Mouse (Mus musculus) CH12.LX (cell line): ENCODE results near the gene Pdzd2. TPM values are rescaled to one million over a fixed set of nuclear protein-coding genes. Genes with fewer than 3 reads are reported as not detected.

Experiments
- DNase-seq: peaks from one replicate; pipeline ENCODE4 v3.0.0-alpha.2; 2013; ENCODE audit errors: extremely low read depth
- H3K27ac ChIP-seq: 2 replicates; pipeline ENCODE4 v1.5.1; 2012; ENCODE audit warnings: low read depth, mild to moderate bottlenecking, control low read depth, moderate library complexity; ENCODE audit not compliant: insufficient read depth
- H3K27me3 ChIP-seq: replicated peaks from 2 replicates; pipeline ENCODE3; 2012; ENCODE audit warnings: inconsistent platforms
- H3K36me3 ChIP-seq, 2 experiments: replicated peaks in 1 of 2; 2 replicates each; pipeline versions ENCODE3 to v1.6.1; 2012; ENCODE audit warnings: inconsistent platforms in 1 of 2, low read length in 1 of 2, mild to moderate bottlenecking in 1 of 2, mixed read lengths in 1 of 2, moderate library complexity in 1 of 2; ENCODE audit not compliant: control insufficient read depth in 1 of 2, insufficient read depth in 1 of 2
- H3K4me1 ChIP-seq, 2 experiments: 2 replicates each; pipeline ENCODE4 v1.6.1; 2012; ENCODE audit warnings: inconsistent platforms in 1 of 2, moderate library complexity in 1 of 2; ENCODE audit not compliant: insufficient read depth in 2 of 2, control insufficient read depth in 1 of 2
- H3K4me2 ChIP-seq: 2 replicates; pipeline ENCODE4 v1.6.1; 2012; ENCODE audit warnings: low read depth, mild to moderate bottlenecking, control low read depth; ENCODE audit not compliant: poor library complexity, insufficient read depth, severe bottlenecking
- H3K4me3 ChIP-seq, 3 experiments: fragments of 150-350 bp in 1 of 3; sonication (generic) in 1 of 3; replicated peaks in 1 of 3; 2 replicates each; pipeline versions ENCODE3 to v1.5.1; 2011 to 2012; ENCODE audit warnings: low read depth in 2 of 3, low read length in 2 of 3, mild to moderate bottlenecking in 2 of 3, moderate library complexity in 2 of 3, control low read depth in 1 of 3, improper control_type of control experiment in 1 of 3, inconsistent platforms in 1 of 3, mixed read lengths in 1 of 3; ENCODE audit not compliant: poor library complexity in 1 of 3
- H3K79me2 ChIP-seq: replicated peaks from 2 replicates; pipeline ENCODE4 v1.6.1; 2012; ENCODE audit warnings: mild to moderate bottlenecking, moderate library complexity; ENCODE audit not compliant: control insufficient read depth, poor library complexity, insufficient read depth, severe bottlenecking; ENCODE audit errors: extremely low read depth
- H3K9ac ChIP-seq: 2 replicates; pipeline ENCODE4 v1.6.1; 2012; ENCODE audit warnings: low read depth, mild to moderate bottlenecking, control low read depth, moderate library complexity; ENCODE audit not compliant: insufficient read depth
- H3K9me3 ChIP-seq: replicated peaks from 2 replicates; pipeline ENCODE3; 2012; ENCODE audit warnings: low read length, inconsistent platforms, mixed read lengths
- CHD2 ChIP-seq: IDR thresholded peaks from 2 replicates; pipeline ENCODE4 v1.6.1; 2011; ENCODE audit warnings: low read length, improper control_type of control experiment
- CTCF ChIP-seq, 2 experiments: IDR thresholded peaks in 1 of 2; conservative IDR thresholded peaks in 1 of 2; 2 replicates each; pipeline ENCODE4 v1.5.1; 2011 to 2012; ENCODE audit warnings: low read depth in 2 of 2, low read length in 2 of 2, improper control_type of control experiment in 1 of 2, inconsistent platforms in 1 of 2, mild to moderate bottlenecking in 1 of 2, moderate library complexity in 1 of 2
- E2F4 ChIP-seq: IDR thresholded peaks from 2 replicates; pipeline ENCODE4 v1.6.1; 2011; ENCODE audit warnings: low read depth, low read length, improper control_type of control experiment; ENCODE audit not compliant: insufficient replicate concordance
- EP300 ChIP-seq: IDR thresholded peaks from 2 replicates; pipeline ENCODE4 v1.6.1; 2011; ENCODE audit warnings: low read length, improper control_type of control experiment
- ETS1 ChIP-seq: conservative IDR thresholded peaks from 2 replicates; pipeline ENCODE4 v1.6.1; 2012; ENCODE audit warnings: low read depth, mild to moderate bottlenecking, inconsistent platforms, low read length, improper control_type of control experiment, moderate library complexity
- GABPA ChIP-seq: IDR thresholded peaks from 2 replicates; pipeline ENCODE4 v1.6.1; 2012; ENCODE audit warnings: low read depth, low read length, improper control_type of control experiment, inconsistent platforms; ENCODE audit not compliant: insufficient replicate concordance
- HCFC1 ChIP-seq: IDR thresholded peaks from 2 replicates; pipeline ENCODE4 v1.6.1; 2012; ENCODE audit warnings: low read depth, mild to moderate bottlenecking, inconsistent platforms, low read length, improper control_type of control experiment
- IRF4 ChIP-seq: IDR thresholded peaks from 2 replicates; pipeline ENCODE4 v1.6.1; 2014; ENCODE audit warnings: low read depth, mild to moderate bottlenecking, inconsistent platforms, low read length, improper control_type of control experiment
- JUND ChIP-seq: conservative IDR thresholded peaks from 2 replicates; pipeline ENCODE4 v1.6.1; 2011; ENCODE audit warnings: low read depth, low read length, improper control_type of control experiment
- MAX ChIP-seq: IDR thresholded peaks from 2 replicates; pipeline ENCODE4 v1.6.1; 2011; ENCODE audit warnings: low read length, improper control_type of control experiment
- MEF2A ChIP-seq: IDR thresholded peaks from 2 replicates; pipeline ENCODE4 v1.6.1; 2014; ENCODE audit warnings: low read depth, mild to moderate bottlenecking, inconsistent platforms, low read length, improper control_type of control experiment, borderline replicate concordance
- MXI1 ChIP-seq: IDR thresholded peaks from 2 replicates; pipeline ENCODE4 v1.6.1; 2011; ENCODE audit warnings: mild to moderate bottlenecking, low read depth, low read length, improper control_type of control experiment
- MYC ChIP-seq: IDR thresholded peaks from 2 replicates; pipeline ENCODE4 v1.6.1; 2011; ENCODE audit warnings: low read depth, mild to moderate bottlenecking, improper control_type of control experiment, low read length
- NELFE ChIP-seq: IDR thresholded peaks from 2 replicates; pipeline ENCODE4 v1.6.1; 2011; ENCODE audit warnings: low read depth, low read length, improper control_type of control experiment
- NRF1 ChIP-seq: IDR thresholded peaks from 2 replicates; pipeline ENCODE4 v1.6.1; 2014; ENCODE audit warnings: low read depth, mild to moderate bottlenecking, inconsistent platforms, low read length, improper control_type of control experiment, moderate library complexity
- PAX5 ChIP-seq: IDR thresholded peaks from 2 replicates; pipeline ENCODE4 v1.6.1; 2012; ENCODE audit warnings: low read length, inconsistent platforms, mixed read lengths
- POLR2A ChIP-seq: IDR thresholded peaks from 2 replicates; pipeline ENCODE4 v1.6.1; 2011; ENCODE audit warnings: low read depth, mild to moderate bottlenecking, improper control_type of control experiment, low read length
- POLR2AphosphoS2 ChIP-seq: IDR thresholded peaks from 2 replicates; pipeline ENCODE4 v1.6.1; 2011; ENCODE audit warnings: low read depth, low read length, improper control_type of control experiment
- RAD21 ChIP-seq: IDR thresholded peaks from 2 replicates; pipeline ENCODE4 v1.6.1; 2011; ENCODE audit warnings: low read depth, mild to moderate bottlenecking, low read length, improper control_type of control experiment, moderate library complexity
- RCOR1 ChIP-seq: conservative IDR thresholded peaks from 2 replicates; pipeline ENCODE4 v1.6.1; 2012; ENCODE audit warnings: low read depth, mild to moderate bottlenecking, inconsistent platforms, low read length, improper control_type of control experiment
- SIN3A ChIP-seq: IDR thresholded peaks from 2 replicates; pipeline ENCODE4 v1.6.1; 2012; ENCODE audit warnings: low read length, improper control_type of control experiment, inconsistent platforms
- TBP ChIP-seq: conservative IDR thresholded peaks from 2 replicates; pipeline ENCODE4 v1.6.1; 2011; ENCODE audit warnings: low read depth, low read length, improper control_type of control experiment
- TCF12 ChIP-seq: IDR thresholded peaks from 2 replicates; pipeline ENCODE4 v1.6.1; 2014; ENCODE audit warnings: low read depth, mild to moderate bottlenecking, inconsistent platforms, low read length, improper control_type of control experiment
- UBTF ChIP-seq: IDR thresholded peaks from 2 replicates; pipeline ENCODE4 v1.6.1; 2012; ENCODE audit warnings: low read depth, mild to moderate bottlenecking, inconsistent platforms, low read length, improper control_type of control experiment, moderate library complexity
- USF2 ChIP-seq: conservative IDR thresholded peaks from 2 replicates; pipeline ENCODE4 v1.6.1; 2011; ENCODE audit warnings: low read depth, low read length, improper control_type of control experiment
- dilution Hi-C: fragments of 300-500 bp; cut with MboI; formaldehyde crosslinking; loops from 2 replicates; pipeline ENCODE4 v1.14.3; 2020; ENCODE audit warnings: low sequenced_read_pairs; ENCODE audit not compliant: extremely low pct_unique_long_range_greater_than_20kb, extremely low pct_ligation_motif_present
- in situ Hi-C: fragments of 300-500 bp; cut with MboI; formaldehyde crosslinking; loops from 3 replicates; pipeline ENCODE4 v1.14.3; 2019; ENCODE audit warnings: low sequenced_read_pairs, low pct_ligation_motif_present, low pct_unique_long_range_greater_than_20kb, mixed read lengths
- polyA plus RNA-seq: library from polyadenylated mRNA; unstranded; fragments of >175 nt; gene quantifications from 2 replicates; pipeline ENCODE4 v1.2.1, GENCODE M21; 2012; ENCODE audit warnings: low read depth; ENCODE audit not compliant: insufficient read length
- total RNA-seq, 2 experiments: library from RNA; depleted of rRNA; stranded (reverse); fragments of 300-350 nt in 1 of 2; fragments of >200 nt in 1 of 2; gene quantifications; 2 replicates each; pipeline ENCODE4 v1.2.3; 2012 to 2014

Pdzd2 gene
- total and polyA plus RNA-seq, 3 experiments = 0.04 to 0.24 (median 0.17) TPM

GRCm38 (mm10) chr15:12432879-12433278 is 306.8 kb downstream of the Pdzd2 start:
- H3K9ac ChIP-seq = no peak overlapping the region
- in situ Hi-C loops = no loop called here
- H3K4me2 ChIP-seq = no peak overlapping the region
- no peak overlapping the region for H3K4me3 ChIP-seq
- no peaks in the 10 kb centered on the region for H3K9me3 ChIP-seq
- dilution Hi-C loops = no loop called here
- no peak overlapping the region for H3K27ac ChIP-seq
- no peaks in the 10 kb centered on the region for H3K27me3 ChIP-seq
- H3K79me2 ChIP-seq = no peaks in the 10 kb centered on the region
- TF ChIP-seq POLR2A = no peak
- H3K4me1 ChIP-seq = peaks cover 29 to 61% of the 10 kb centered on the region in 2 experiments
- no peak for DNase-seq
- H3K36me3 ChIP-seq = no peaks in the 10 kb centered on the region

GRCm38 (mm10) chr15:12432320-12432719 is 307.4 kb downstream of the Pdzd2 start:
- H3K4me3 ChIP-seq = no peak overlapping the region
- TF ChIP-seq MYC (no peak), MEF2A (no peak), IRF4 (no peak), EP300 (no peak), RAD21 (no peak), USF2 (no peak), ETS1 (no peak), GABPA (no peak), PAX5 (no peak), UBTF (no peak), HCFC1 (no peak), TCF12 (no peak), TBP (no peak)
- TF ChIP-seq, all 38 proteins: peak for 0
- Histone ChIP-seq H3K9ac (no peak overlapping the region), H3K9me3 (no peaks in the 10 kb centered on the region), H3K4me2 (no peak overlapping the region), H3K79me2 (no peaks in the 10 kb centered on the region), H3K27ac (no peak overlapping the region), H3K4me1 (peaks cover 29 to 61% of the 10 kb centered on the region in 2 experiments), H3K27me3 (no peaks in the 10 kb centered on the region), H3K36me3 (no peaks in the 10 kb centered on the region)
- dilution Hi-C loops (no loop called here), in situ Hi-C loops (no loop called here)
- no peak for DNase-seq

- Histone ChIP-seq H3K4me1 (peaks cover 30 to 57% of the 10 kb centered on the region in 2 experiments), H3K9me3 (no peaks in the 10 kb centered on the region), H3K27ac (no peak overlapping the region), H3K4me3 (no peak overlapping the region)
- TF ChIP-seq MXI1 (no peak), GABPA (no peak), TCF12 (no peak), NRF1 (no peak), EP300 (no peak), HCFC1 (no peak), E2F4 (no peak), CTCF (conservative IDR thresholded peaks at IDR 0.05 in 1 of 2, IDR thresholded peaks at IDR 0.05 in 1 of 2; ENCODE audit: low read depth in 2 of 2, low read length in 2 of 2) (no peak), JUND (no peak), RCOR1 (no peak), NELFE (no peak), USF2 (no peak), SIN3A (no peak), MAX (no peak), POLR2AphosphoS2 (no peak), TBP (no peak), UBTF (no peak), CHD2 (no peak), RAD21 (no peak)
- TF ChIP-seq, all 38 proteins: peak for 0
- no peak for DNase-seq
- H3K27me3 ChIP-seq = no peaks in the 10 kb centered on the region
- no peak overlapping the region for H3K4me2 ChIP-seq
- in situ Hi-C loops (no loop called here), dilution Hi-C loops (no loop called here)
- no peak overlapping the region for H3K9ac ChIP-seq
- H3K79me2 ChIP-seq = no peaks in the 10 kb centered on the region
- H3K36me3 ChIP-seq = no peaks in the 10 kb centered on the region
Measured at GRCm38 (mm10) chr15:12431684-12432083, 308.0 kb downstream of the Pdzd2 start.
